Mouse (Mus musculus) MEL (cell line): Measurements from ENCODE around the gene Tbc1d14. TPM values are rescaled to one million over a fixed set of nuclear protein-coding genes. Genes with fewer than 3 reads are reported as not detected.

ENCODE experiments used
- DNase-seq: peaks from one replicate; pipeline ENCODE4 v3.0.0; 2011; ENCODE audit warnings: low read depth, low spot score
- H3K27ac ChIP-seq: 2 replicates; pipeline ENCODE4 v1.5.1; 2012; ENCODE audit warnings: low read depth, mild to moderate bottlenecking, control low read depth, low read length, moderate library complexity; ENCODE audit not compliant: control insufficient read depth
- H3K27me3 ChIP-seq, 2 experiments: fragments of 150-350 bp in 1 of 2; sonication (generic) in 1 of 2; 2 replicates each; pipeline ENCODE4 v1.6.1; 2012; ENCODE audit warnings: low read length in 2 of 2, mild to moderate bottlenecking in 2 of 2, improper control_type of control experiment in 1 of 2, moderate library complexity in 1 of 2; ENCODE audit not compliant: insufficient read depth in 2 of 2, control insufficient read depth in 1 of 2
- H3K36me3 ChIP-seq, 2 experiments: 2 replicates each; pipeline ENCODE4 v1.6.1; 2012 to 2014; ENCODE audit warnings: low read length in 2 of 2, improper control_type of control experiment in 1 of 2, inconsistent platforms in 1 of 2, mild to moderate bottlenecking in 1 of 2; ENCODE audit not compliant: insufficient read depth in 2 of 2, control insufficient read depth in 1 of 2
- H3K4me1 ChIP-seq, 2 experiments: fragments of 150-350 bp in 1 of 2; sonication (generic) in 1 of 2; 2 replicates each; pipeline ENCODE4 v1.6.1; 2012; ENCODE audit warnings: low read length in 2 of 2, improper control_type of control experiment in 1 of 2, mild to moderate bottlenecking in 1 of 2; ENCODE audit not compliant: insufficient read depth in 2 of 2, control insufficient read depth in 1 of 2
- H3K4me3 ChIP-seq, 2 experiments: fragments of 150-350 bp in 1 of 2; sonication (generic) in 1 of 2; 2 replicates each; pipeline ENCODE4 v1.5.1; 2012; ENCODE audit warnings: low read depth in 2 of 2, low read length in 2 of 2, mild to moderate bottlenecking in 2 of 2, moderate library complexity in 2 of 2, control low read depth in 1 of 2, improper control_type of control experiment in 1 of 2; ENCODE audit not compliant: control insufficient read depth in 1 of 2, insufficient read depth in 1 of 2
- H3K79me2 ChIP-seq: 2 replicates; pipeline ENCODE4 v1.6.1; 2012; ENCODE audit warnings: mild to moderate bottlenecking, low read length, moderate library complexity; ENCODE audit not compliant: control insufficient read depth, poor library complexity, insufficient read depth
- H3K9ac ChIP-seq: 2 replicates; pipeline ENCODE4 v1.6.1; 2012; ENCODE audit warnings: low read depth, mild to moderate bottlenecking, control low read depth, low read length, moderate library complexity; ENCODE audit not compliant: control insufficient read depth, poor library complexity, severe bottlenecking
- H3K9me3 ChIP-seq: fragments of 150-350 bp; sonication (generic); replicated peaks from 2 replicates; pipeline ENCODE4 v1.6.1; 2012; ENCODE audit warnings: mild to moderate bottlenecking, low read length, improper control_type of control experiment, moderate library complexity; ENCODE audit not compliant: insufficient read depth
- CHD2 ChIP-seq: IDR thresholded peaks from 2 replicates; pipeline ENCODE4 v1.6.1; 2011; ENCODE audit warnings: low read length, improper control_type of control experiment
- E2F4 ChIP-seq: IDR thresholded peaks from 2 replicates; pipeline ENCODE4 v1.6.1; 2011; ENCODE audit warnings: low read depth, low read length, improper control_type of control experiment, borderline replicate concordance
- EP300 ChIP-seq, 2 experiments: IDR thresholded peaks; 2 replicates each; pipeline ENCODE4 v1.6.1; 2011; ENCODE audit warnings: improper control_type of control experiment in 2 of 2, low read length in 2 of 2, low read depth in 1 of 2, mild to moderate bottlenecking in 1 of 2
- GATA1 ChIP-seq: IDR thresholded peaks from 2 replicates; pipeline ENCODE4 v1.6.1; 2011; ENCODE audit warnings: low read depth, low read length, improper control_type of control experiment
- HCFC1 ChIP-seq: IDR thresholded peaks from 2 replicates; pipeline ENCODE4 v1.6.1; 2012; ENCODE audit warnings: low read depth, mild to moderate bottlenecking, inconsistent platforms, low read length, improper control_type of control experiment, moderate library complexity
- KAT2A ChIP-seq: conservative IDR thresholded peaks from 2 replicates; pipeline ENCODE4 v1.6.1; 2012; ENCODE audit warnings: low read depth, low read length, improper control_type of control experiment, inconsistent platforms
- MXI1 ChIP-seq: IDR thresholded peaks from 2 replicates; pipeline ENCODE4 v1.6.1; 2011; ENCODE audit warnings: mild to moderate bottlenecking, low read depth, low read length, improper control_type of control experiment
- MYB ChIP-seq: IDR thresholded peaks from 2 replicates; pipeline ENCODE4 v1.6.1; 2011; ENCODE audit warnings: mild to moderate bottlenecking, low read depth, low read length, improper control_type of control experiment
- MYC ChIP-seq: IDR thresholded peaks from 2 replicates; pipeline ENCODE4 v1.6.1; 2011; ENCODE audit warnings: low read depth, mild to moderate bottlenecking, low read length, improper control_type of control experiment, moderate library complexity
- NELFE ChIP-seq: IDR thresholded peaks from 2 replicates; pipeline ENCODE4 v1.6.1; 2011; ENCODE audit warnings: low read depth, low read length, improper control_type of control experiment
- NRF1 ChIP-seq: IDR thresholded peaks from 2 replicates; pipeline ENCODE4 v1.6.1; 2014; ENCODE audit warnings: low read depth, mild to moderate bottlenecking, inconsistent platforms, low read length, improper control_type of control experiment, moderate library complexity; ENCODE audit not compliant: poor library complexity, insufficient read depth, severe bottlenecking
- POLR2A ChIP-seq, 2 experiments: IDR thresholded peaks; 2 replicates each; pipeline ENCODE4 v1.6.1; 2011 to 2012; ENCODE audit warnings: low read length in 2 of 2, mild to moderate bottlenecking in 2 of 2, control low read depth in 1 of 2, improper control_type of control experiment in 1 of 2, low read depth in 1 of 2, moderate library complexity in 1 of 2; ENCODE audit not compliant: control insufficient read depth in 1 of 2, insufficient read depth in 1 of 2, poor library complexity in 1 of 2
- POLR2AphosphoS5 ChIP-seq: IDR thresholded peaks from 2 replicates; pipeline ENCODE4 v1.6.1; 2012; ENCODE audit warnings: low read depth, borderline replicate concordance, mild to moderate bottlenecking, inconsistent platforms, low read length, moderate library complexity, mixed read lengths
- RCOR1 ChIP-seq: IDR thresholded peaks from 2 replicates; pipeline ENCODE4 v1.6.1; 2012; ENCODE audit warnings: low read depth, mild to moderate bottlenecking, inconsistent platforms, low read length, improper control_type of control experiment
- SIN3A ChIP-seq: IDR thresholded peaks from 2 replicates; pipeline ENCODE4 v1.6.1; 2012; ENCODE audit warnings: low read length, improper control_type of control experiment, inconsistent platforms
- TAL1 ChIP-seq: IDR thresholded peaks from 2 replicates; pipeline ENCODE4 v1.6.1; 2012; ENCODE audit warnings: mild to moderate bottlenecking, inconsistent platforms, low read length, moderate library complexity, mixed read lengths
- TBP ChIP-seq: IDR thresholded peaks from 2 replicates; pipeline ENCODE4 v1.8.0; 2011; ENCODE audit warnings: low read depth, low read length, improper control_type of control experiment
- TCF12 ChIP-seq: IDR thresholded peaks from 2 replicates; pipeline ENCODE4 v1.6.1; 2014; ENCODE audit warnings: low read depth, mild to moderate bottlenecking, inconsistent platforms, low read length, improper control_type of control experiment, moderate library complexity
- ZC3H11A ChIP-seq: IDR thresholded peaks from 2 replicates; pipeline ENCODE4 v1.6.1; 2012; ENCODE audit warnings: low read depth, mild to moderate bottlenecking, inconsistent platforms, low read length, improper control_type of control experiment
- ZKSCAN1 ChIP-seq: IDR thresholded peaks from 2 replicates; pipeline ENCODE4 v1.6.1; 2012; ENCODE audit warnings: low read depth, mild to moderate bottlenecking, inconsistent platforms, low read length, improper control_type of control experiment, moderate library complexity
- ZNF384 ChIP-seq: IDR thresholded peaks from 2 replicates; pipeline ENCODE4 v1.6.1; 2012; ENCODE audit warnings: low read depth, mild to moderate bottlenecking, inconsistent platforms, low read length, improper control_type of control experiment
- polyA plus RNA-seq, 2 experiments: library from polyadenylated mRNA; stranded (reverse) in 1 of 2; unstranded in 1 of 2; fragments of >175 nt in 1 of 2; fragments of >200 nt in 1 of 2; gene quantifications; 2 replicates each; pipeline versions ENCODE4 v1.2.1 to v1.2.4; 2012; ENCODE audit warnings: low replicate concordance in 2 of 2, low read depth in 1 of 2; ENCODE audit not compliant: insufficient read length in 2 of 2, insufficient read depth in 1 of 2, missing spikeins in 1 of 2
- total RNA-seq: library from RNA; depleted of rRNA; stranded (reverse); fragments of 300-350 nt; gene quantifications from 2 replicates; pipeline ENCODE4 v1.2.3, GENCODE M21; 2012

Tbc1d14 gene
- total and polyA plus RNA-seq, 3 experiments = 7.3 to 35.6 TPM; not detected in 1

DNA sequence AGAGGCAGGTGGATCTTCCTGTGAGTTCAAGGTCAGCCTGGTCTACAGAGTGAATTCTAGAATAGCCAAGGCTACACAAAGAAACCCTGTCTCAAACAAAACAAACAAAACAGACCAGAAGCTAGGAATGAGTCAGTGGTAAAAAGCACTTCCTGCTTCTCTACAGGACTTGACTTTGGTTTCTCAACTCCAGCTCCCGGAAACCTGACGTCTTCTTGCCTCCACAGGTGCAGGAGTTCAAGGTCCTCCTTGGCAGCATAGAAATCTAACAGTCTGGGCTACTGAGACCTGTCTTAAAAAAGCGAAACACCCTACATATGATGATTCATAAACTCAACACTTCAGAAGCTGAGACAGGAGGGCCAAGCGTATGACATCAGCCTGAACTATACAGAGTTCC lies 39.2 kb downstream of the Tbc1d14 start:
- Histone ChIP-seq H3K4me1 (peaks cover 2 to 11% of the 10 kb centered on the region in 2 experiments; a peak in 2 of 4 replicates), H3K27me3 (no peaks in the 10 kb centered on the region), H3K79me2 (no peaks in the 10 kb centered on the region), H3K4me3 (no peak overlapping the region), H3K36me3 (no peaks in the 10 kb centered on the region), H3K9me3 (no peaks in the 10 kb centered on the region), H3K27ac (no peak overlapping the region), H3K9ac (no peak overlapping the region)
- TF ChIP-seq TBP = no peak
- no peak for TF ChIP-seq MXI1
- no peak for TF ChIP-seq TAL1
- no peak for TF ChIP-seq RCOR1
- no peak for TF ChIP-seq CHD2
- TF ChIP-seq POLR2AphosphoS5 = no peak
- no peak for TF ChIP-seq KAT2A
- no peak for TF ChIP-seq POLR2A (IDR thresholded peaks at IDR 0.05; ENCODE audit: control insufficient read depth in 1 of 2, insufficient read depth in 1 of 2, low read depth in 1 of 2, low read length in 2 of 2, poor library complexity in 1 of 2)
- no peak for TF ChIP-seq ZNF384
- TF ChIP-seq TCF12 = no peak
- DNase-seq = no peak

DNA sequence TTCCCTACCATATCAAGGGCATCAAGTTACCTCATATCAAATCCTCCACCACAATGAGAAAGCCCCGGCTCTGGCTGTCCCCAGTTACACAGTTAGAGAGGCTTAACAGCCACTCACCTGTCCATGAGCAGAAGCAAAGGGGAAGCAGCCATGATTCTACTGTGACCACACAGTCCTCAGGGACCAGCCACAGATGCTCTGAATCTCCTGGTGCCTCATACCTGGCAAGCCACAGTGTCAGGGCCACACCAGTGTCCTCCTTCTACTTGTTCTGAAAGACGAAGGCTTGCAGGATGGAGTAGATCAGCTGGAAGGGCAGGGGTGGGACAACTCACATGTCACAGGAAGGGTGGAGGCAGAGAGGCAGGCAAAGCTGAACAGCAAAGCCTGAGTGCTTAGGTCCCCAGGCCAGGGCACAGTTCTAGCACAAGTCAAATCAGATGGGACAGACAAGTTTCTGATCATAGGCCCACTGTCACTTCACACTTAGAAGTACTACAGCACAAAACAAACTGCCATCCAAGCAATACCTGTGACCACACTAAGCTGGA lies 39.9 kb downstream of the Tbc1d14 start:
- H3K9ac ChIP-seq = no peak overlapping the region
- H3K27ac ChIP-seq = no peak overlapping the region
- no peaks in the 10 kb centered on the region for H3K27me3 ChIP-seq
- no peak overlapping the region for H3K4me3 ChIP-seq
- H3K4me1 ChIP-seq = peaks cover 2 to 14% of the 10 kb centered on the region in 2 experiments; a peak in 2 of 4 replicates
- H3K36me3 ChIP-seq = no peaks in the 10 kb centered on the region
- TF ChIP-seq KAT2A (no peak), MYC (no peak), NELFE (no peak), E2F4 (no peak), ZC3H11A (no peak)
- no peaks in the 10 kb centered on the region for H3K9me3 ChIP-seq
- H3K79me2 ChIP-seq = no peaks in the 10 kb centered on the region
- no peak for DNase-seq

DNA sequence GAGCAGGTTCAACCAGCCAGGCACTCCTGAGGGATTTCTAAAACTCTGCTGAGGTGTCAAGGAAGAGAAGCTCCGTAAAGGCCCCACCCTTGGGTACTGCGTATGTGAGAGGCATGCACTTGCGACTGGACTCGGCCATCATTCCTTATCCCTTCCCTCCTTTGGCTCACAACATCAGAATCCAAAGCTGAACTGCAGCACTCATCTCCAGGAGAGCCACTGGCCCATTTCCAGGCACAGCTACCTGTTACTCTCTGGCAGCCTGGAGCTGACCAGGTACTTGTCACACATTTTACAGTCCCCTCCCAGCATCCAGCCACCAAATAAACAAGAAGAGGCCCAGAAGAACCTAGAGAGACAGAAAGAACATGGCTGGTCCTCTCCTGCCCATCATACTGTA lies 40.7 kb downstream of the Tbc1d14 start:
- H3K4me3 ChIP-seq = no peak overlapping the region
- TF ChIP-seq POLR2AphosphoS5 = no peak
- TF ChIP-seq EP300 (IDR thresholded peaks at IDR 0.05; ENCODE audit: low read depth in 1 of 2, low read length in 2 of 2) = no peak
- TF ChIP-seq TCF12 = no peak
- TF ChIP-seq TBP = no peak
- TF ChIP-seq ZKSCAN1 = no peak
- no peak for TF ChIP-seq GATA1
- no peak for TF ChIP-seq MXI1
- TF ChIP-seq NRF1 = no peak
- no peak for TF ChIP-seq MYB
- TF ChIP-seq MYC = no peak
- TF ChIP-seq HCFC1 = no peak
- no peak for TF ChIP-seq SIN3A
- H3K9ac ChIP-seq = no peak overlapping the region
- no peaks in the 10 kb centered on the region for H3K79me2 ChIP-seq
- H3K4me1 ChIP-seq = peaks cover 2 to 14% of the 10 kb centered on the region in 2 experiments; a peak in 2 of 4 replicates
- no peaks in the 10 kb centered on the region for H3K27me3 ChIP-seq
- no peak overlapping the region for H3K27ac ChIP-seq
- H3K9me3 ChIP-seq = no peaks in the 10 kb centered on the region
- no peaks in the 10 kb centered on the region for H3K36me3 ChIP-seq
- no peak for DNase-seq
